7 mouse cellular contexts compared by ENCODE assay signal in the genomic region with DNA sequence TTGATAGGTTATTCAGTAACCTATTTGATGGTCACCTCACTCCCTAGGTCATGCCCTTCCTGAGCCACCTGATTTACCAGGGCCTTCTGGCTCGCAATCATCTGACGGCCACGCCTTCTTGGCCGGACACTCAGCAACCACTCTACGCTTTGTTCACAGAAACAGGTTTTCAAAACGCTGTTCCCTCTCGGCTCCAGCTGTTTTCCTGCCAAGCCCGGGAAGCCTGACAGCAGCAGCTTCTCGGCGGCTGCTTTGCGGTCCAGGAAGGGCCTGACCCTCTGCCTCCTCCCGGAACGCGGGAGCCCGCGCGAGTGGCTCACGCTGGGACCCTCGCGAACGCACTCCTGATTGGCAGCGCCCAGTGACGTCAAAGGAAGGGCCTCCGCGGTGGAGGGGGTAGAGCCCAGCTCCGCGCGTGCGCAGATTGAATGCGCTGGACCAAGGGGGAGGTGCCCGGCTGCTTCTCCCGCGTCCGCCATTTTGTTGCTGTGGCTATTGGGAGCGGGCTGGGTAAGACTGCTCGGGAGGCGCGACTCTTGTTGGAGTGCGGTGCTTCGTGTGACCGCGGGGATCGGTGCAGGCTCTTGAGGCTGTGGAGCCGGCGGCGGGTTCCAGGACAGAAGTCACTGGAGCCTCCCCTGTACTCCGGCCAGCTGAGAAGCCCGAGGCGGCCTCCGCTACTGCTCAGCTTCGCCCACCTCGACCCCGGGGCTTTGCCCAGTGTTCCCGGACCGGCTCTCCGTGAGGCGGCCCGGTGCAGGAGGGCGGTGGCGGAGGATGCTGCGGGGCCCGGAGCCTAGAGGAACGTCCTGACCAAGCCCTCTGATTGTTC. TPM values are rescaled to one million over a fixed set of nuclear protein-coding genes. Genes with fewer than 3 reads are reported as not detected.
DNase-seq lines count a peak whose midpoint lies in the region; ATAC-seq lines count a peak whose summit lies in the region.

A gene (plus strand): TSS at position 447 of the 832 bp plus-strand sequence.

- H3K9me3 ChIP-seq in embryonic facial prominence, embryonic 10.5 days, result no peaks in the 10 kb centered on the region
- 0 out of 2 replicates have a peak, but pooled peaks cover under 1% of the 10 kb centered on the region for H3K9me3 ChIP-seq in limb, embryonic 10.5 days (replicated peaks)
- H3K9me3 ChIP-seq in midbrain, embryonic 13.5 days, result no peaks in the 10 kb centered on the region

- H3K9ac ChIP-seq in midbrain, embryonic 13.5 days (replicated peaks), result peak within 1 kb of the TSS; percentile 93

- H3K27me3 ChIP-seq in embryonic facial prominence, embryonic 10.5 days (replicated peaks; ENCODE audit: low read depth, poor library complexity, severe bottlenecking), result no peaks in the 10 kb centered on the region
- H3K27me3 ChIP-seq in limb, embryonic 10.5 days (ENCODE audit: low read depth, poor library complexity, severe bottlenecking), result no peaks in the 10 kb centered on the region
- H3K27me3 ChIP-seq in midbrain, embryonic 13.5 days, result no peaks in the 10 kb centered on the region

- peak within 1 kb of the TSS; percentile 87 for H3K4me3 ChIP-seq in embryonic facial prominence, embryonic 10.5 days
- H3K4me3 ChIP-seq in limb, embryonic 10.5 days, result peak within 1 kb of the TSS; percentile 97
- peak within 1 kb of the TSS; percentile 89 for H3K4me3 ChIP-seq in midbrain, embryonic 13.5 days (replicated peaks)

- DNase-seq in adrenal gland, postnatal 10 days, result peak; percentile 98
- peak; percentile 100 for DNase-seq in embryonic facial prominence, embryonic 10.5 days (ENCODE audit: low spot score)
- peak; percentile 97 for DNase-seq in kidney, adult 11 months
- DNase-seq in limb, embryonic 10.5 days (ENCODE audit: low spot score), result peak; percentile 99
- peak; percentile 97 for DNase-seq in spleen, adult 12 weeks (ENCODE audit: low spot score)

- H3K27ac ChIP-seq in embryonic facial prominence, embryonic 10.5 days (replicated peaks), result peak within 1 kb of the TSS; percentile 96
- peak within 1 kb of the TSS; percentile 96 for H3K27ac ChIP-seq in limb, embryonic 10.5 days
- H3K27ac ChIP-seq in midbrain, embryonic 13.5 days, result peak within 1 kb of the TSS; percentile 96

- H3K36me3 ChIP-seq in embryonic facial prominence, embryonic 10.5 days (replicated peaks), result peaks cover 22% of the 10 kb centered on the region
- peaks cover 23% of the 10 kb centered on the region for H3K36me3 ChIP-seq in limb, embryonic 10.5 days
- peaks cover 14% of the 10 kb centered on the region for H3K36me3 ChIP-seq in midbrain, embryonic 13.5 days

- WGBS in embryonic facial prominence, embryonic 10.5 days, result under 1% methylated on average over 63 of the region's 63 CpGs
- under 1% methylated on average over 63 of the region's 63 CpGs for WGBS in limb, embryonic 10.5 days
- WGBS in midbrain, embryonic 13.5 days, result under 1% methylated on average over 63 of the region's 63 CpGs

- H3K4me2 ChIP-seq in midbrain, embryonic 13.5 days (replicated peaks), result peak within 1 kb of the TSS; percentile 96

- peaks cover 30% of the 10 kb centered on the region for H3K4me1 ChIP-seq in embryonic facial prominence, embryonic 10.5 days
- peaks cover 24% of the 10 kb centered on the region for H3K4me1 ChIP-seq in limb, embryonic 10.5 days
- H3K4me1 ChIP-seq in midbrain, embryonic 13.5 days (replicated peaks), result peaks cover 31% of the 10 kb centered on the region

- peak; percentile 93 for ATAC-seq in granulocyte monocyte progenitor cell, adult 5-6 weeks (replicated peaks; ENCODE audit: poor library complexity, severe bottlenecking)
- ATAC-seq in midbrain, embryonic 13.5 days, result peak; percentile 97

RNA-seq across cellular contexts. Expression of the gene that starts here (rescaled TPM):
- total RNA-seq in adrenal gland, postnatal 10 days (2021), result 10 to 100 TPM; 28.5 to 31.7 TPM
- polyA plus RNA-seq in embryonic facial prominence, embryonic 10.5 days (2016; fragmentation: Nextera tagmentation; extraction: Ambion mirVana), result 70.9 and 73.3 TPM in 2 replicates
- total RNA-seq in granulocyte monocyte progenitor cell, adult 5-6 weeks (2014; fragmentation: Nextera tagmentation), result 26.0 and 30.1 TPM in 2 replicates
- total RNA-seq in granulocyte monocyte progenitor cell, adult 5-6 weeks (2017), result 19.4 and 20.9 TPM in 2 replicates
- polyA plus RNA-seq in limb, embryonic 10.5 days (2016; fragmentation: Nextera tagmentation; extraction: Ambion mirVana), result 83.6 and 84.0 TPM in 2 replicates
- 88.7 and 91.2 TPM in 2 replicates for polyA plus RNA-seq in midbrain, embryonic 13.5 days (2015; fragmentation: Nextera tagmentation; extraction: Ambion mirVana)

Comparison
In these comparisons a context has a peak if more than half of its experiments do, and no peak if none do; other contexts are left out.
1. Peak in every context shown above with its lines: DNase-seq, ATAC-seq, H3K4me3 ChIP-seq and H3K27ac ChIP-seq.